Mouse (Mus musculus): ENCODE data around the gene Rapgef4.

The Rapgef4 gene

DNA sequence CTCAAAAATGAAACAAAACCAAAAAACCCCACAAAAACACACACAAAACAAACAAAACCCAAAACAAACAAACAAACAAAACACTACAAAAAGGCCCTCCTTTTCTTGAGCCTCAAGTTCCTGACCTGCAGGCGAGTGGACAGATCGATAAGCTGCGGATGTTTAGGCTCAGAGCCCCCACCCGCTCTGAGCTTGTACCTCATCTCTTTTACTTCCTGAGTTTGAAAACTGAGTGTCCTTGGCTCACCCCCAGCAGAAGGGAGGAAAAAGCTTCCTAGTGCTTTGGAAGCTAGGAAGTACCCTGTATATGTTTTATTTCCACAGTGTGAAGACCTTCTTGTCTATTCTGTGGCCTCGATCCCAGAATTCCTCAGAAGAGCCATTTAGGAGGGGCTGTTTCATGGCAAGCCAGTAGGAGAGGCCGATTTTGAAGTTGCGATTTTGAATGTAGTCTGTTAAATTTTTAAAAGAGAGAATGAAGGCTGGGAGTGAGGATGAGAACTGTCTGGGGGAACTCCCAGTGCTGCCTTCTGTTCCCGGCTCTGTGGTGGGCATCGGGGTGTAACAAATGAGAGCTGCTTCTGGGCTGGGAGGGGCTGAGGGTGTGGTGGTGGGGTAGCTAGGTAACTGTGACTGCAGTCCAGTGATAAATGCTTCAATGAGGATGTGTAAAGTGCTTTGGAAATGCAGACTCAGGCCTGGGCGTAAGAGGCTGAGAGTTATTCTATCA is 2.0 kb downstream of the Rapgef4 start:
- no peak for DNase-seq (ENCODE audit: low read depth, low spot score)

DNA sequence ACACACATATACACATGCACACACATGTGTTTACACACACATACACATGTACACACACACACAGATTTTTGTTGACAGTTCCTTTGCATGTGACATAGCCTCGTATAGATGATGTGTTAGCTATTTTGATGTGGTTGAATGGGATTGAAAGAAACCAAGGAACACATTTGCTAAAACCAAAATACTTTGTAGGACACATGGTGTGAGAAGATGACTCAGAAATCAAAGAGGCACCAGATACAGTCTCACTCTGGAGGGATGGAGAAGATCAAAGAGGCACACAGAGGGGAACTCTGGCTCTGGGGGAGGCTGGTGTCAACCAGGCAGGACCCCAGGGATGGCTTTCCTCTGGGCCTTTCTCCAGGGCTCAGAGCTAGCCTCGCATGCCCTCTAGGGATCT is 4.7 kb downstream of the Rapgef4 start:
- DNase-seq (ENCODE audit: low read depth, low spot score), result no peak

DNA sequence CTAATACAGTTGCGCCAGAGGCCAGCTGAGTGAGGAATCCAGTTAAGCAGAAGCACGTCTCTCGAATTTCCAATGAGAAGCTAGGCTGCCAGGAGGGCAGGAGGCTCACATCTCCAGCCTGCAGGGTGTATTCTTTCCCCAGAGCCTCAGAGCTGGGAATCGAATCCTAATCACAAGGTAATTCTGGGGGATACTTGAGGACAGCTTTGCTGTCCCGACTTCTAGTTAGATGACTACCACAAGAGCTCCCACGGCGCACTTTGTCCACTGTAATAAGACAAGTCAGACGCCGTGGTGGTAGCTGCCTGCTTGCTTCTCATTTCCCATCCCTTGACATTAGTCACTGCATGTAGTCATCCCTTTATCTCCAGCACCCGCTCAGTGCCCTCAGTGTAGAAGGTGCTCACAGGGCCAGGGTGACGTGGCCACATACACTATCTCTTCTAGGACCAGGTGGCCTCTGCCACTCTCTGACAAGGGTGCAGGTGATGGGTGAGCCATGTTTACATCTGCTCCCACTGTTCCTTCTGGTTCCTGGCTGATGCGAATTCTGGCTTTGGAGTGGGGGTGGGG is 5.3 kb downstream of the Rapgef4 start:
- DNase-seq (ENCODE audit: low read depth, low spot score), result no peak

DNA sequence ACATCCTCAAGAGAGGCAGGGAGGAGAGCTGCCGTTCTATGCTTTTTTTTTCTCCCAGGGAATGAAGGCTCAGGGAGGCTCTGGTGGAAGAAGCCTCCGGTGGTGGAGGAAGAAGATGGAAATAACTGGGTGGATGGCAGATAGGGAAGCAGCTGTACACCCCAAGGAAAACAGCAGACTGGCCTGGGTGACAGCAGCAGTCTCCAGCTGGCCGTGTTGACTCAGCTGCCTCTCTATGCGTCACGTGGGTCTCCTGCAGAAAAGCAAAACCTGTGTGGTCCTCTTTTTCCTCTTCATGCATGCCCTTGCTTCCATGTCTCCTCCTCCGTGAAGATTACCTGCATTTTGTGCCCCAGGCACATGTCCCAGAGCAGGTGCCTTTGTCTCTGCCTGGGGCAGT is 7.5 kb downstream of the Rapgef4 start:
- DNase-seq (ENCODE audit: low read depth, low spot score), result no peak

DNA sequence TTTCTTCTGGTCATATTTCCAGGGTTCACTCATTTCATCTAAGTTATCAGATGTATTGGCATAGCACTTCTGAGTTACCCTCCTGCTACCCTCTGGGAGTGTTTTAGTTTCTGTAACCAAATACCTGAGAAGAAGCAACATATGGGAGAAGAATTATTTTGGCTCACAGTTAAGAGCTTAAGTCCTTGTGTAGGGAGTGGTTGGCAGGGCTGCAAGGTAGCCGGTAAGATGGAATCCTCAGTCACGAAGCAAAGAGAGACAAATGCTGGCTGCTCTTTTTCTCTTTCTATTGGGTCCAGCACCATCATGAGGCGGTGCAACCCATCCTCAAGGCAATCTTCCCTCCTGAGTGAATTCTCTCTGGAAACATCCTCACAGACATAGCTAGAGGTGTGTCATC is 11.1 kb downstream of the Rapgef4 start:
- DNase-seq (ENCODE audit: low read depth, low spot score), result no peak

DNA sequence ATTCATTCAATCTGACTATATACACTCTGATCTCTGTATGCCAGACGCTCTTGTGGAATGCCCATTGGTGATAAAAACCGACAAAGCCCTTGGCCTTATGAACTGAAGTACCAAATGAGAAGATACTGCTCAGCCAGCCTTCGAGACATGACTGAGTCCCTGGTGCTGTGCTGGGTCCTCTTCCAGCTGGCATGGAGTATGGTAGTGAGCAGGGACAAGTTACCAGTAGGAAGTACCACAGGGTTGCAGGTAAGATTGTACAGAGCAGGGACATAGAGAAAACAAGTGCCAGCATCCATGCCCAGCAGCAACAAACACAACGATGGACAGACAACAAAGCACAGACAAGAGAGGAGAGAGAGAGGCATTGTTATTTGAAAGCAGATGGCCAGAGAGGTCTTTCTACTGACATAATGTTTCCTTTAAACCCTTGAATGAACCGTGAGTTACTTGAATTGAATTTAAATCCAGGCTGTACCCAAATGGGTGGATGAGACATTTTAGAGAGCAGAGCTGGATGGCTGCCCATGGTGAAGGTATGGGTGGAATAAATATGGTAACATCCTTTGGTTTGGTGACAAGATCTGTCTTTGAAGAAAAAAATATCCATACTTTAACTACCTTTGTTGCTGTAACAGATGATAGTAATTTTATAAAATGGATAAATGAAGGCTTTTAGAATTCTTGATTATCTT is 12.8 kb downstream of the Rapgef4 start:
- no peak for DNase-seq (ENCODE audit: low read depth, low spot score)

DNA sequence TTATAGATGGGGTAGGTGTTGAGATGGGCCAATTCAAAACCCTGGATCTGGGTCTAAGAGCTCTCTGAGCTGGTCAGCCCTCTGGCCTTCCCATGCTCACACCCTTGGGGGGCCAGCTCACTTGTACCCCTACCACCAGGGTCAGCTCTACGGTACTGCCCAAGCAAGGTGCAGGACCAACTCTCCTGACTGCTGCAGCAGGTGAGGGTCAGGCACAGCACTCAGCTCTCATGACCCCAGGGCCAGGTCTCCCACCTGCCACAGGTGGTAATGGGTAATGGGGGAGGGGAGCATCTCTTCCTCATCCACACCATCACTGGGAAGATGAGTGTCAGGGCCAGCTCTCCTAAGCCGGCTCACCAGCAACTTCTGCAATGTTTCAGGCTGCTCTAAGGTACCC is 17.5 kb downstream of the Rapgef4 start:
- DNase-seq (ENCODE audit: low read depth, low spot score), result no peak

DNA sequence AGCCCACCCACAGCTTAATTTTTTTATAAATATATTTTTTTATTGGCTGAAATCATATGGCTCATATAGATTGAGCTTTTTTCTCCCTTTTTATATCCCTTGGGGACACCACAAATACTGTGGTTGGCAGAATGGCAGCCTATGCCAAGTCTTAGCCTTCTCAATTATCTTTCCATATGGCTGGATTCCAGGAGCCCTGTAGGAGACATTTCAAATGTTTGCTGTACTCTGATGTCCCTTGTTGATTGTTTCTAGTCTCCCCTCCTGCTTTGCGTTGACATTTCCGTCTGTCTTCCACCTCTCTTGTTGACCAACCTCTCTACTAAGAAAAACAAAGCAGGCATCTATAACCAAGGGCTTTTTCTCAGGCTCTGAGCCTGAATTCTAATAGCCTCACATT is 19.1 kb downstream of the Rapgef4 start:
- DNase-seq (ENCODE audit: low read depth, low spot score), result no peak

DNA sequence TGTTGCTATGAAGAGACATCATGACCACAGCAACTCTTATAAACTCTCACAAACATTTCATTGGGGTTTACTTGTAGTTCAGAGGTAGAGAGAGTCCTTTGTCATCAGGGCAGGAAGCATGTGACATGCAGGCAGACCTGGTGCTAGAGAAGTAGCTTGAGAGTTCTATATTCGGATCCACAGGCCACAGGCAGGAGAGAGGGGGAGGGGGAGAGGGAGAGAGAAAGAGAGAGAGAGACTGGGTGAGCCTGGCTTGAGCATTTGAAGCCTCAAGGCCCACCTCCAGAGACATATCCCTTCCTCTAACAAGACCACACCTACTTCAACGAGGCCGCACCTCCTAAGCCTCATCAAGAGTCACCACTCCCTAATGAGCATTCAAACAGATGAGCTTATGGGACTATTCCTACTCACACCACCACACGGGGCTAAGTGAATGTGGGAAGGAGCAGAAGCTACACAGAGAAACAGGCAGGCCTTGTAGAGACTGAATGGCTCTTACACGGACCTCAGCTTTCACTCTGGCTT is 21.9 kb downstream of the Rapgef4 start:
- DNase-seq (ENCODE audit: low read depth, low spot score), result no peak

DNA sequence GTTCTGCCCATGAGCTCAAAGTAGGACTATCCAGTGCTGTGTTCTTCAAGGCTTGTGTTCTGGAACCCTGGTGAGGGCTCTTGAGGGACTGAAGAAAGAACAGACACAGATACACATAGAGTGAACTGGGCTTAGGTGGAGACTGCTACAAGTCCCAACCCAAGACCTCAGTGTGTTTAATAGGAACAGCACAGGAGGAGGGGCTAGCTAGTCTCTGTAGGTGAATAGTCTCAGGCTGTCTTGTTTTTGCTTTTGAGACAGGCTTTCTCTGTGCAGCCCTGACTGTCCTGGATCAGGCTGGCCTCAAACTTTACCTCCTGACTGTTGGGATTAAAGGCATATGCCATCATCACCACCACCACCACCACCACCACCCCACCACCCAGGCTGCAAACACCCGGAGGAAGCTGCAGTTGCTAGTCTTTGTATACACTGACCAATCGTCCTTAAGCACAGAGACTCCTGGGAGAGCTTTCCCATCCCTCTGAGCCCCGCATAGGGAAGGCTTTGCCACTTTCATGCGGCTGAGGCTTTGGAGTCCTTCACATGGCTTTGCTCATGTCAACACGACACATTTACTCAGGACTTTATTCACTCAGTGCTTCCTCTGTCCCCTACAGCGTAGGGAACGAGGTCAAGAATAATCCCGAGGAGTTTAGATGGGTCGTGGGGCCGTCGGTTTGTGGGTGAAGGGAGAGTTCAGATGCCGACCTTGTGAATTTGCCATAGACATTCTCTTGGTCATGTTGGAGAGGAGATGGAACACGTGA is 22.9 kb downstream of the Rapgef4 start:
- no peak for DNase-seq (ENCODE audit: low read depth, low spot score)

DNA sequence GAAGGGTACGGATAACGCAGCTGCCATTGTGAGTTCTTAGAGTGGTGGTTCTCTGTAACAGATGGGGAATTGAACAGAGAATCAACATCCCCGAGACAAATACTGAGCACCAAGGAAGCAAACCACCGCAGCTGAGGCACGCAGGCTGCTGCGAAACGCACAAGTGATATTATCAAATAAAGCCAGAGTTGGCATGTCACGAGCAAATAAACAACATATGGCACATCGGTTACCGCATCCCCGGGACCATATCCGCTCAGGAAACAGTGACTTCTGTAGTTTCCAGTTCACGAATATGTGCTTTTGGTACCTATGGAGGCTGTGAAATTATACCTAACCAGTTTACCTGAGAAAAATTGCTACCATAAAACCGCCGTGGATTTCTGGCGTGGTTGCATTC is 24.0 kb downstream of the Rapgef4 start:
- DNase-seq (ENCODE audit: low read depth, low spot score), result no peak

DNA sequence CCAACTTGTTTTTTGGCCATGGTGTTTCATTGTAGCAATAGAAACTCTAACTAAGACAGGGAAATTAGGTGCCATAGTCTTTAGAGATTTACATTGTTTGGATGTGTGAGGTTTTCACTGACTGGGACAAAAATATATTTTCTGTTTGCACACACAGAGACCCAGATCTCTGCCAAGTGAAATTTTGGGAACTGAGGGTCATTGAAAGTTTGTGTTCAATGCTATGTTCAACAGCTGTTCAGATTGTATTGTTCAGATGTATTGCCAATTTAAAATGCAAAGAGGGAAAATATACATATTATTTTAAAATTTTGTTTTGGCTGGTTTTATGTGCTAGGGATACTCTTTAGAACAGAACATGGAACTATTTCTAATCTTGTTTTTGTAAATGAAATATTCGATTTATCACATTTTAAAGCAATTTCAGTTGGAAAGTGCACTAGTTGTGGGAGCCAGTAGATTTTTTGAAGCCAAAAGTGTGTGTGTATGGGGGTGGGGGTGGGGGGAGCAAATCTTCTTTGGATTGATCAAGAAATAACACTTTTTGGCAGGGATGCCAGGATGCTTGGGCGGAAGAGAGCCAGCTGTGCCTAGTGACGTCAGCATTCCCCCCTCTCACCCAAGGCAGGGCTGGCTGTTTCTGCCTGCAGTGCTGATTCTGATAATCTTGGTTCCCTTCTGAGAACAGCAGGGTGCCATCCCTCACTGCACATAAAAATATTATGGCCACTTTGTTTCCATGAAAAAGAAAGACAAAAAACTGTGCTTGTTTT is 28.6 kb downstream of the Rapgef4 start:
- no peak for DNase-seq (ENCODE audit: low read depth, low spot score)

DNA sequence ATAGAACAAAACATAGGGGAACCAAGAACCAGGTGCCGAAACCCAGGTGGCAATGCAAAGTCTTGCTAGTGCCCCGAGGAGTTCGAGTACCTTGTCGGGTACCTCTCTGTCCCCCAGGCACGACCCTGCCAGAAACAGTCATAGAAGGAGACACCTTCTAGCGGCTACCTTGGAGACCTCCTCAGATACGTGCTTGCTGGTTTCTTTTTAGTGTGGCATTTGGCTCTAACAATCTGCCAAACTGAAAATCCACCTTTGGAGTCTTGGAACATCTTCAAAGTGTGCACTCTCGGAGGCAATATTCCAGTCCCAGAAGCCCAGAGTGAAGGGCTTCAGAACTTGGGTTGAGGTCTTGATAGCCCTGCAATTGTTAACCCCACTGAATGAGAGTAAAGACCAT is 34.3 kb downstream of the Rapgef4 start:
- no peak for DNase-seq (ENCODE audit: low read depth, low spot score)

DNA sequence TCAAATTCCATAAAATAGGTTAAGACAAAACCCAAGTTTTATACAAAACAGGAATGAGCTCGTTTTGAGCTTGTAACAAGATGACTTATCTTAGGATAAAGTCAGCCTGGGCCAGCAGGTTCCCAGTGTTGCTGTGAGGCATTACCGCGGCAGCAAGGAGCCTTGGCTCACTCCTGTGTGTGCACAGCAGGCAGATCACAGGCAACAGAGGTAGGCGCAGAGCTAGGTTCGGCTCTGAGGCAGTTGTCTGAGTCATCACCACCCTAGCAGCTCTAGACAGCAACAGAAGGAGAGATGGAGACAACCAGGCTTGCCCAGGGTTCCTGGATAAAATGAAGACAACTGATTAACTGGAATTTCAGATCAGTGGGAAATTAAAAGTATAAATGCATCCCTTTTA is 35.0 kb downstream of the Rapgef4 start:
- no peak for DNase-seq (ENCODE audit: low read depth, low spot score)

DNA sequence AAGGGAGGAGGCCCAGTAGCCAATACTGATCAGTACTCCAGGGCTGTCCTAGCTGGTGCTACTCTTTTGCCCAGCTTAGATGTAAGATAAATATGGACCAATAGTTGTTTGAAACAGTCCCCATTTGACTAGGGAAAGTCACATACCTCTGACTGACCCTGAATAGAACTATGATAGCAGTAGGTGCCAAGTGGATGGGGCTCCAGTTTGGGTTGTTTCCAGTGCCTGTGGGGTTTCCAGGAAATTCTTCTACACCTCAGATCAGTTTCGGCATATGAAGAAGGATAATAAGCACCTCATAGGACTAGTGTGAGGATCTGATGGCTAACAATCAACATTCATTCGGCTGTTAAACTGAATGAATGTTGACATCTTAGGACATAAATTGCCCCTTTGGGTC is 36.1 kb downstream of the Rapgef4 start:
- DNase-seq (ENCODE audit: low read depth, low spot score), result no peak

DNA sequence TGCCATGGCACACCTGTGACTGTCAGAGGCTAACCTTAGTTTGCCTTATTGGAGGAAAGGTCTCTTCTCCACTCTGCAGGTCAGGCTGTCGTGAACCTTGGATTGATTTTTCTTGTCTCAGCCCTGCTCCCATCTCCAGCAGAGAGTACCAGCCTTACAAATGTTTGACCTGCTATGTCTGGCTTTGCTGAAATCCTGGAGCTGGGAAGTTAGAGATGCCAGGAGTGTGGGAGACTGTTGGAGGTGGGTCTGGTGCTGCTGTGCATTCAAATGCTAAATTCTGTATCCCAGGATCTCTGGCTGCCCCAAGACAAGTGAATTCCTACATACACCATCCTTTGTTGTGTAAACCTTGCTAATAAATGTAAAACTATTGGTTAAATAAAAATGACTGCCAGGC is 37.7 kb downstream of the Rapgef4 start:
- no peak for DNase-seq (ENCODE audit: low read depth, low spot score)

DNA sequence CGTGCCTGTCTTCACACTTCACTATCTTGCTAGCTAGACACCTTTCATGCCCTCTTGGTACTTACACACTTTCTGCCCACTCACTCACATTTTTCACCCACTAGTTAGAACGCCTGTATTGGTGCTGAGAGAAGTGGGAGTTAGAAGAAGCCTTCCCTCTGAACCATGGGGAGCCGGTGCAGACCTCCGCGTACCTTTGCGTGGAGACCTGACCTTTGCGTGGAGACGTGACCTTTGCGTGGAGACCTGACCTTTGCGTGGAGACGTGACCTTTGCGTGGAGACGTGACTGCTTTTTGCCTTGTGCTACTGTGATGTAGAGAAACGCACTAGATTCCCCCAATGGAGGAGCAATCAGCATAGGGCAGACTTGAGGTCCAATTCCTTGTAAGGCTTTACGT is 39.7 kb downstream of the Rapgef4 start:
- DNase-seq (ENCODE audit: low read depth, low spot score), result no peak

DNA sequence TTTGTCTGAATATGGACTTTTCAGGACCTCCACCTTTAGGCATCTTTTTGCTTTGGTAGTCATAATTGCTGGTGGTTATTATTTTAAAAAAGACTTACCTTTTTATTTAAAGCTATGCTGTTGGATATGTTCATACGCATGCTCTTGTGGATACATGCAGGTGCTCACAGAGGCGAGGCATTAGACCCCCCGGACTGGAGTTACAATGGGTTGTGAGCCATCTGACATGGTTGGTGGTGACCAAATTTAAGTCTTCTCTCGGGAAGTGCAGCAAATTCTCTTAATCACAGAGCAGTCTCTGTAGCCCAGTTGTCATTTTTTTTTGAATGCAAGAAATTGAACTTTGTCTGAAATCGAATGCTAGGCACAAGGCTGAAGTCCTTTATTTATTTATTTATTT is 40.4 kb downstream of the Rapgef4 start:
- no peak for DNase-seq (ENCODE audit: low read depth, low spot score)

DNA sequence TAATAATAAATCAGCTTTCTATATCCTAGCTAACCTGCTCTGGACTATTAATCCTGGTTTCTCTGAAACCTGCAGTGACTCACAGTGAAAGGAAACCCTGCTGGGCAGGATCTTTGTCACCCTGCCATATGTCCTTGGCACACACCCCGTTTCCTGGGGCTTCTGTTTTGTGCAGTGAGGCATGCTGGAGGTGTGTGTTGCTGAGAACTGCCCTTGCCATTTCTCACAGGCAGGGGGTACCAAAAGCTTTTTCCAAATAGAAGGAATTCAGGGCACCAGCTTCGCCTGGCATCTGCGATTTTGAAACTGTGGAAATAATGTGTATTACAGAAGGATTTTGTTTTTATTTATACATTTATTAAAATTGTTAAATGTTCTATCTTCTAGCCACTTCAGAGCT is 40.8 kb downstream of the Rapgef4 start:
- no peak for DNase-seq (ENCODE audit: low read depth, low spot score)

DNA sequence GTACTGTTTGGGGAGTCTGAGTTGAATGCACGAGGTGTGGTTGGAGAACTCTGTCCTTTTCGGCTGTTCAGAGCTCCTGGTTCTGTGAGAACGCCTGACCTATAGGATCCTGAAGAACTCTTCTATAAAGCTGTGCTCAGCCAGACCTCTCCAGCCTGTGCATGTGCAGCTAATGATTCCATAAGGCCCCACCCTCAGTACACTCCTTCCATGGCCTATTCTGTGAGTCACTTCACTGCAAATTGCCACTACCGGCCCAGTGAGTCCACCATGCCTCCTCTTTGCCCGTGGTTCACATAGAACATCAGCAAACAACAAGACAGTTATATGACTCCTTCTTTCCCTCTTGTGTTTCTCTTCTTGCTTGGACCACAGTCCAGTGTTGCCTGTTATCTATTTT is 42.8 kb downstream of the Rapgef4 start:
- no peak for DNase-seq (ENCODE audit: low read depth, low spot score)

DNA sequence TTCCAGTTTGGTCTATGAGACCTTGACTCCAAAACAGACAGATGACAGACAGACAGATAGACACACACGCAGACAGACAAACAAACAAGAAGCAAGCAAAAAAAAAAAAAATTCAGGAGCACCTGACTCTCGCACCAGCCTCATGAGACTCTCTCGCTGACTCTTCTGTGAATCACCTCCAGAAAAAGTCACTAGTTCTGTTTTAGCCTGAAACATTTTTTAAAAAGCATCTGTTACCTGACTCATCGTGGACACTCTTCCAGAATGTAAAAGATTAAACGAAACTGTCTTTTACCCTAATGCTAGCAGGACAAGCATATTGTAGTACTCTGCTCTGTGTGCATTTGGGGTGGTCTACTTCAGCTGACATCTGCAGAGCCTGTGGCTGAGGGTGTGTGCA is 44.6 kb downstream of the Rapgef4 start:
- DNase-seq (ENCODE audit: low read depth, low spot score), result no peak

Data from CD4-positive helper T cell, adult 2 months (primary cell).